Mouse (Mus musculus) heart, adult 2 months (tissue): ENCODE data around the gene Nrf1.

Experiments
- CTCF ChIP-seq: fragments of 200-600 bp; IDR thresholded peaks from 2 replicates; pipeline ENCODE4 v1.8.1; 2022; ENCODE audit warnings: antibody characterized with exemption, mild to moderate bottlenecking, moderate library complexity
- EP300 ChIP-seq: fragments of 200-500 bp; IDR thresholded peaks from 2 replicates; pipeline ENCODE4 v1.6.1; 2011; ENCODE audit warnings: low read depth, low read length, control low read depth; ENCODE audit not compliant: insufficient read depth
- POLR2A ChIP-seq: fragments of 200-500 bp; IDR thresholded peaks from 2 replicates; pipeline ENCODE4 v1.6.1; 2011; ENCODE audit warnings: mild to moderate bottlenecking, low read depth, low read length, control low read depth; ENCODE audit not compliant: insufficient read depth

DNA sequence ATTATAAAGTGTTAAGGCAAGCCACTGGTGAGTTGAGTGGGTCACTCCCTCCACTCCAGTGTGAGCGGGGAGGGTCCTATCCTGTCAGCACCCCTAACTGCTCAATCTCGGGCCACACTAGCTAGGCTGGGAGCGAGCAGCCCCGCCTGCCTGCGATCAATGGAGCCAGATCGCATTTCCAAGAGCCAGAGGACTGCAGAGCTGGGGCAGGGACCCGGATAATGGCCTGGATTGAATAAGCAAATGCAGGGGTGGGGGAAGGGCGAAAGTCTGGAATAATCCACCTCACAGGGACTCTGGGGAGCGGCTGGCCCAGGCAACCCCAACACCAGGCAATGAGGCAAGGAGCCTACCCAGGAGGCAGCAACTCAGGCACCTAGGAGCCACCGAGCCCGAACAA, 119.4 kb downstream of the Nrf1 start:
- TF ChIP-seq POLR2A, result no peak
- no peak for TF ChIP-seq CTCF
- TF ChIP-seq EP300, result no peak
